In the genomic region with DNA sequence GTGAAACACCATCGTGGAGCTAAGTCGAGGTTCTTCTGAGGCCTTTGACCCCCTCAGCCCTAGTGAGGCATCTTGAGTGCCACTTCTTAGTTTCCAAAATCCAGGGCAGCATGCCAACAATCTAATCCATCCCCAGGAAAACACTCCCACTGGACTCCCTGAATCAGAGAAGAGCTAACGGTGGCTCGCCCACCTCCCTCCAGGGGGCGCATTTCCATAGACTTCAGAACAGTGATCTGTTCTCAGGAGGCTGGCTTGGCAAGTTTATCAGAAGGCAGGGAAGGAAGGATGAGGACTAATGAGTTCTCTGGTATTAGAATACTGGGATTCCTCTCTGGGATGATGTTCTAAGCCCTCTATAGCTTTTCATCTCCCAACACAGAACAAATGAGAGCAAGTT, we compare ENCODE assay signal across 8 mouse cellular contexts. TPM values are rescaled to one million over a fixed set of nuclear protein-coding genes. Genes with fewer than 3 reads are reported as not detected.
DNase-seq lines count a peak whose midpoint lies in the region; ATAC-seq and TF ChIP-seq lines count a peak whose summit lies in the region.

No protein-coding gene starts in this region.

- 0 out of 2 replicates have a peak, but pooled peaks cover 1% of the 10 kb centered on the region for H3K27me3 ChIP-seq in hindbrain, postnatal 0 days (ENCODE audit: insufficient read depth, low read length)
- H3K27me3 ChIP-seq in hindbrain, embryonic 13.5 days, result peaks cover 23% of the 10 kb centered on the region

- no peaks in the 10 kb centered on the region for H3K36me3 ChIP-seq in hindbrain, postnatal 0 days (ENCODE audit: insufficient read depth, low read length)
- H3K36me3 ChIP-seq in hindbrain, embryonic 13.5 days, result no peaks in the 10 kb centered on the region

- peak; percentile 65 for TF ChIP-seq CTCF in hindbrain, postnatal 0 days (IDR thresholded peaks at IDR 0.05; ENCODE audit: low read depth)
- TF ChIP-seq CTCF in left cerebral cortex, adult 2 months (IDR thresholded peaks at IDR 0.05), result peak; percentile 73

- no peak overlapping the region for H3K27ac ChIP-seq in hindbrain, postnatal 0 days
- no peak overlapping the region for H3K27ac ChIP-seq in hindbrain, embryonic 13.5 days
- H3K27ac ChIP-seq in left cerebral cortex, adult 2 months, result no peak overlapping the region

- ATAC-seq in hindbrain, postnatal 0 days, result no peak
- no peak for ATAC-seq in hindbrain, embryonic 13.5 days (ENCODE audit: low FRiP score)
- no peak for ATAC-seq in erythroblast, adult 5-6 weeks (replicated peaks; ENCODE audit: low FRiP score, poor library complexity, severe bottlenecking)

- no peak overlapping the region for H3K4me3 ChIP-seq in hindbrain, postnatal 0 days (ENCODE audit: low read length)
- no peak overlapping the region for H3K4me3 ChIP-seq in hindbrain, embryonic 13.5 days
- H3K4me3 ChIP-seq in left cerebral cortex, adult 2 months, result no peak overlapping the region

- no peaks in the 10 kb centered on the region for H3K9me3 ChIP-seq in hindbrain, postnatal 0 days (ENCODE audit: low read length)
- H3K9me3 ChIP-seq in hindbrain, embryonic 13.5 days, result no peaks in the 10 kb centered on the region

- no peaks in the 10 kb centered on the region for H3K4me1 ChIP-seq in hindbrain, postnatal 0 days (ENCODE audit: insufficient read depth, low read length)
- H3K4me1 ChIP-seq in hindbrain, embryonic 13.5 days (replicated peaks), result peaks cover 8% of the 10 kb centered on the region

- no peak overlapping the region for H3K4me2 ChIP-seq in hindbrain, postnatal 0 days (ENCODE audit: low read depth, low read length)
- H3K4me2 ChIP-seq in hindbrain, embryonic 13.5 days, result no peak overlapping the region

- no peak overlapping the region for H3K9ac ChIP-seq in hindbrain, postnatal 0 days (replicated peaks; ENCODE audit: low read length)
- no peak overlapping the region for H3K9ac ChIP-seq in hindbrain, embryonic 13.5 days

- intact Hi-C loops in left cerebral cortex, adult 2 months (cut with DNase I), result loop anchor here (5.0 kb wide), 1 partner anchor 79 kb away; no protein-coding TSS in a partner anchor

- WGBS in hindbrain, postnatal 0 days, result 10% methylated on average over 5 of the region's 5 CpGs
- 5% methylated on average over 5 of the region's 5 CpGs for WGBS in hindbrain, embryonic 13.5 days

- peak; percentile 70 for DNase-seq in hindbrain, postnatal 0 days (ENCODE audit: low spot score)
- peak; percentile 69 for DNase-seq in ES-CJ7 (ENCODE audit: low read depth, low spot score)
- peak; percentile 70 for DNase-seq in brain, adult 2 months (ENCODE audit: low read depth, low spot score)
- peak; percentile 17 to 26 for DNase-seq in frontal cortex, postnatal 10 days (ENCODE audit: low spot score in 2 of 2)
- DNase-seq in left cerebral cortex, adult 2 months (ENCODE audit: extremely low spot score in 1 of 2, low spot score in 2 of 2), result peak; percentile 36 to 58
- DNase-seq in naive thymus-derived CD4-positive, alpha-beta T cell, adult 2 months (ENCODE audit: low read depth), result peak; percentile 7

RNA-seq across cellular contexts. Expression of a gene that starts 24.9 kb away (rescaled TPM):
- 6.3 and 6.4 TPM in 2 replicates for total RNA-seq in hindbrain, postnatal 0 days (2014; rRNA removed)
- polyA plus RNA-seq in hindbrain, postnatal 0 days (2015; fragmentation: Nextera tagmentation; extraction: Ambion mirVana), result 3.9 and 4.8 TPM in 2 replicates
- polyA plus RNA-seq in hindbrain, embryonic 13.5 days (2015; fragmentation: Nextera tagmentation; extraction: Ambion mirVana), result 1.1 and 1.2 TPM in 2 replicates
- 1 to 10 TPM in 1 of 2 experiments, under 1 TPM in 1; 0.89 to 1.2 TPM for total RNA-seq in left cerebral cortex, adult 2 months (2021)
- not detected in 2 replicates for total RNA-seq in erythroblast, adult 5-6 weeks (2015; ENCODE audit: low replicate concordance)
- 0.09 TPM in 1 of 2 replicates, not detected in the other for total RNA-seq in erythroblast, adult 5-6 weeks (2017; ENCODE audit: low replicate concordance)

Comparison
In these comparisons a context has a peak if more than half of its experiments do, and no peak if none do; other contexts are left out.
1. DNase-seq: peak in every context shown above with its lines; median percentile 70 in hindbrain, postnatal 0 days; 70 in brain, adult 2 months; 69 in ES-CJ7; 47 in left cerebral cortex, adult 2 months; 22 in frontal cortex, postnatal 10 days; 7 in naive thymus-derived CD4-positive, alpha-beta T cell, adult 2 months.